Mouse (Mus musculus) forelimb bud, embryonic 11.5 days (tissue): ENCODE measurements at regions not wholly inside any gene's neighbourhood (a gene's known extent, or its start where the extent isn't known, plus 50 kb on each side); places are given as distances from the start of the nearest gene placed in this dataset.
A peak's percentile ranks its signal among the peaks of the same experiment; 100 is the strongest.

Experiments
- DNase-seq: peaks from one replicate; pipeline ENCODE4 v3.0.0-alpha.2; 2012; ENCODE audit warnings: low read depth, low spot score

- DNase-seq, result peak; percentile 26
These were observed 641.0 kb downstream of the Nedd1 start for GRCm38 (mm10) chr10:92081199-92081598.

GRCm38 (mm10) chr10:92079421-92079820 is 642.8 kb downstream of the Nedd1 start:
- no peak for DNase-seq

- no peak for DNase-seq
These were observed 644.9 kb downstream of the Nedd1 start for GRCm38 (mm10) chr10:92077291-92077690.

DNA sequence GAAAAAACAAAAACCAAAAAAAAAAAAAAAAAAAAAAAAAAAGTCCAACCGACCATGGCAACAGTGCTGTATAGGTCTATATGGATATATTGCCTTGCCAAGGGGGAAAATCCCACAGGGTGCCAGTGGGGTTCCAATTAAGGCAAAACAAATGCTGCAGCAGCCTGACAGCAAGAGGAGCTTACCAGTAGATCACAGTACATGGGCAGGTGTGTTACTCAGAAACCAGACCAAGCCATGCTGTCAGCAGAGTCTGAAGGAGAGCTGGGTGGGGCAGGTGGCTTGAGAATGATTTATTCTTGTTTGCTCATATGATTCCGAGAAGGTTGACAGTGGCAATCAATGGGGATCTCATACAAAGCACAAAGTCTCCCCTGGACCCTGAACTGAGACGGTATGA is 645.5 kb downstream of the Nedd1 start:
- DNase-seq, result no peak

GRCm38 (mm10) chr10:92075469-92075868 is 646.8 kb downstream of the Nedd1 start:
- no peak for DNase-seq

DNA sequence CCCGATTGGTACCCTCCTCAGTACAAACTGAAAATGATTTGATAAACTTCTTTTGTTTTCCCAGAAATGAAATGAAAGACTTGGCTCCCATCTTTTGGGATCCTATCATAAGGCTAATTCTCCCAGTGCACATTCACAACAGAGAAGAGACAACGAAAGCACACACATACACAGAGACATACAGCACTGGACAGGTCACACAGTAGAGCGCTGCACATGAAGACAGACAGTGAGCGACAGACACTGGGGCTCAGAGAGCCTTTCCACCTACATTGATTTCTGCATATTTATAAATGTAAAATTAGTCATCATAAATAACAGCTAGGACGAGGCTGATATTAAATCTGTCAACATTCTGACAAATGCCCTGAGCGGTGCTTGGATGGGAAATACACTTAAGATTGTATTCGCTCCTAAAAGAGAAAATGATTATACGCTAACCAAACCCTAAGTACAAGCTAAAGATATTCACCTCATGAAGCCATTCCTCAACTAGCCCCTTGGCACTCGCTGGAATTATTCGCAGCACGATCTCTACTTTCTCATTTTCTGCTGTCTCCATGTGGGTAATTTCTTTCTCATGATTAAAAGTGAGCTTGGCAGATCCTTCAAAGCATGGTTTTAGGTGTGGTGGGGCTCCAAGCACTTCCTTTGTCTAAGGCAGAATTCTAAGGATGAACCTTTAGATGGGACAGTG is 647.4 kb downstream of the Nedd1 start:
- no peak for DNase-seq

GRCm38 (mm10) chr10:92073873-92074390 is 648.3 kb downstream of the Nedd1 start:
- no peak for DNase-seq

DNA sequence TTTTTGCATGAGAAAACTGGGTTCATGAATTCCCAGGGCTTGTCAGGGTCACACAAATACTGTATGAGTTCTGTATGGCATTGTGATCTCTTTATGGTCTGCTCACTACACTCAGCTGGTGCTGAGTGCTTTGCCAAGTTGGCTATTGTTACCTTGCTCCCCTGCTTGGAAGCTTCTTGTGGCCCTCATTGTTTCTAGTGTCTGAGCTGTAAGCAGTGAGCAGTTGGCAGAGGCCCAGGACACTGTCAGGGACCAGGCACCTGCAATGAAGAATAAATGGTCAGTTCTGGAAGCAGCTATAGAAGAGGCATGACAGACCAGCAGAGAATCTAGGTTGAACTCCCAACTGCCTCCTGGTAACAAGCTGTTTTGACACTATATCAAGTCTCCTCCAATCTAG is 677.4 kb downstream of the Nedd1 start:
- no peak for DNase-seq

DNA sequence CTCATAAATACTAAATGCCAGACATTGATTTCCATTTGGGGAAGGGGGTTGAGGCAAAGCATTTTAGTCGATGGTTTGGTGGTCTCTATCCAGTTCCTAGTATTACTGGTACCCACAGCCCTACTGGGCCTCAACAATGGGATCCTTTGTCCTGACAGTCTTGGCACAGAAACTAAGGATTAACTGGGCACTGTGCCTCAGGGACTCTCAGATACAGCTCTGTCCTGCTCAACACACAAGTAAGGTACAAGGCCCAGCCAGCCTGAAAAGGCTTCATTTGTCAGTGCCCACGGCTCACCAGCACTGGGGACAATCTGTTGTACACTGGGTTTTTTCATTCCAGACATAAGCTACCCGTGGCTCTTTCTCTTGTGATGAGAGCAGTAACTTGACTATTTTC is 686.0 kb downstream of the Nedd1 start:
- no peak for DNase-seq

GRCm38 (mm10) chr10:92030221-92030620 is 692.0 kb downstream of the Nedd1 start:
- DNase-seq, result no peak

GRCm38 (mm10) chr10:92024203-92024602 is 698.0 kb downstream of the Nedd1 start:
- DNase-seq, result no peak

DNA sequence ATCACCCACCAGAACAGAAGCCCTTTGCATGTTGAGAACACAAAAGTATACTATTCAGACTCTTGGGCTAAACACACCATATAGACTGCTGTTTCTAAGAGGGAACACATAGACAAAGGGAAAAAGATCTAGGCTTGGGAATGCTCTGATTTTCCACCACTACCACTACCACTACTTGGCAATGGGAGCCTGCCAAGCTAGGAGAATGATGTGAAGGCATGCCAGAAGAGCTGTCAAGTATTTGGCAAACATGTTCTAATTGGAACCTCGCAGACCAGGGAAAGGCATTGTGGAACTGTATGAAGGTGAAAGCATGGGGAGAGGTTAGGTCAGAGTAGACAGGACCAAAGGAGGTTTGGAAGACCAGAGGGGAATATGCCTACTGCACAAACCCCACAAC is 701.2 kb downstream of the Nedd1 start:
- DNase-seq, result no peak

DNA sequence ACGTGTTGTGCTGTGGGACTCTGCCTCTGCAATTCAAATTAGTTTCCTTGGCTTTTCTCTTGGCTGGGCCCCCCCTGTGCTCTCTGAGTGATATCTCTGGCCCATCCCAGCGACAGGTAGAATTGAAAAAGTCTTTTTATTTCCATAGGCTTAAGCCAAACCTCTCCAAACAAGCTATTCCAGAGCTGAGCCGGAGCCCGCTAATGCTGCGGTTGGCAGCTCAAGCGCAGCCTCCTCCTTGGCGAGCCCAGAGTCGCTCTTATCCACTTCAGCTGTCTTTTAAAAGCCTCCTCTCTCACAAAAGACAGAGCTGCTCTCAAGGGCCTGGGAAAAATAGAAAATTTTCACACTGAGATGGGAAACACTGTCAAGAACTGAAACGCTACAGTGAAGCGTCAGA is 712.7 kb downstream of the Nedd1 start:
- no peak for DNase-seq

GRCm38 (mm10) chr10:92007891-92008290 is 714.3 kb downstream of the Nedd1 start:
- no peak for DNase-seq

GRCm38 (mm10) chr10:92006467-92006866 is 715.8 kb downstream of the Nedd1 start:
- DNase-seq, result no peak

DNA sequence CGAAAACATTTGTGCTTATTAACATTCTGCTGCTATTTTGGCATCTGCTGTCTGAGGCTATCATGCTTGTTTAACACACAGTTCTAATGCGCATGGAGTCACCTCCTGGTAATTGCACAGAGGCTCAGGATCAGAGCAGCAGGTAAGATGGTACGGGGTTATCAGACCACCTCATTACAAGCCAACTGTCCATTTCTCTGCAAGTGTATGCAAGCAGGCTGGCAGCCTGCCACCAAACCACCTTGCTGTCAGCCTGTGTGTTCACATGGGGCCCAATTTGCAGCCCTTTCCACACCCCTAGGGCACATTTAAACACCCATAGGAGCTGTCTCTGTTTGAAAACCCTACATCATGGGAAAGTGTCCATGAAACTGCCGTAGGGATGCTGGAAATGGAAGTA is 731.2 kb downstream of the Nedd1 start:
- DNase-seq, result no peak

GRCm38 (mm10) chr10:91988364-91988763 is 733.9 kb downstream of the Nedd1 start:
- DNase-seq, result no peak

DNA sequence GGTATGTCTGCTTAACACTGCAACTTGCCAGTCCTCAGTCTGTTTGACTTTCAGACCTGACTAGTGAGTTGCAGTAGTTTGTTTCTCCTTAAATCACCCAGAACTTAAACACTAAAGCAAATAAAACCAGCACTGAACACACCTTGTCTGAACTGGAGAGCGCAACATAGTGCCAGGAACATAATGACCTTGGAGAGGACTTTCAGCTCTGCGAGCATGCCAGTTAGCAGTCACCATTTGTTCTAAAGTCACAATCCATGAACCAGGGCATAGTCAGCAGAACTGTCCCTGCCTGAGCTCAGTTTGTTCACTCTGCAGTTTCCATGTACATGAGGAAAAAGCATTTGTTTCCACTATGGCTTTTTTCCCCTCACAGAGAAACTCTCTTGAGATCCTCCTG is 742.4 kb downstream of the Nedd1 start:
- DNase-seq, result no peak

GRCm38 (mm10) chr10:91971951-91972350 is 750.3 kb downstream of the Nedd1 start:
- DNase-seq, result no peak

DNA sequence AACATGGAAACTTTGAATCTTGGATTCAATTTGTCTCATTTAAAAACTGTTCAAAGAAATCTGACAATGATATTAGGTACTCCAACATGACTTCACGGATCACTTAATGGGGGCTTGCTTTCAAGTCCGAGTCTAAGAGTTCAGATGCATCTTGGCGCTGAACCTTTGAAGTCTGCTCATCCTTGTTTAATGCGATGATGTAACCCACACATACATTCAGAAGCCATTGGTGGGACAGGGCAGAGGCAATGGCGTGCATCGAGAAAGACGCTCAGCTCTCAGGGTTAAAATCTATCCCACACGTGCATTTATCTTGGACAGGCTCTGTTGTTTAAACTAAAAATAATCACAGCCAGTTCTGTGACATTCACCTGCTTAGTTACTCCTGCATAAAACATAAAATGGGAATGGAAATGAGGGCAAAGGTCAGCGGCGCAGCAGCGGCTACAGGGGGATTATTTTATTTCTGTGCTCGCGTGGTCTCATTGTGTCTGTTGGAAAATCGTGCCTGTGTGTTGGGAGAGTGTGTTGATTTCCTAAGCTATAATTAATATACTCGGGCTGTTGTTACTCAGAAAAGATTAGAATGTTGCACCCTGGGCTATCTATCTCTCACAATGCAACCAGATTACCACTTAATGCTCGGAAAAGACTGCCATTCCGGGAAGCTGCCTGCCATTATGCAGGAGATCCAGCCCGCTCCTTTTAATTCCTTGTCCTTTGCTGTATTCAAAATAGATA is 754.5 kb downstream of the Nedd1 start:
- DNase-seq, result no peak

GRCm38 (mm10) chr10:91959734-91960492 is 762.3 kb downstream of the Nedd1 start:
- DNase-seq, result peak; percentile 1

- DNase-seq, result no peak
These were observed 769.1 kb downstream of the Nedd1 start for GRCm38 (mm10) chr10:91953078-91953477.
